Mouse (Mus musculus) liver, embryonic 14.5 days (tissue): Measurements from ENCODE around the gene Naa30. TPM values are rescaled to one million over a fixed set of nuclear protein-coding genes. Genes with fewer than 3 reads are reported as not detected.
"Not testable (repeated sequence)": the region's sequence is repeated elsewhere in the genome, so short reads cannot be mapped to it uniquely, and the experiment has no call there.

Source experiments
- ATAC-seq: fragments of 200-750 bp; cut with Nextera tagmentation; 2 replicates; pipeline ENCODE4 v1.8.0; 2017; ENCODE audit warnings: moderate number of reproducible peaks, mild to moderate bottlenecking, moderate library complexity; ENCODE audit not compliant: insufficient read depth
- DNase-seq, 3 experiments: peaks; one replicate each; pipeline ENCODE4 v3.0.0-alpha.2; 2012 to 2013; ENCODE audit warnings: low read depth in 3 of 3, low spot score in 3 of 3
- H3K27ac ChIP-seq: fragments of 300-500 bp; sonication (generic); 2 replicates; pipeline ENCODE4 v1.5.1; 2014; ENCODE audit warnings: moderate library complexity, mild to moderate bottlenecking, control low read depth, inconsistent platforms
- H3K27me3 ChIP-seq: fragments of 300-500 bp; sonication (generic); 2 replicates; pipeline ENCODE4 v1.6.1; 2014; ENCODE audit warnings: mild to moderate bottlenecking, low read length, moderate library complexity; ENCODE audit not compliant: control insufficient read depth, insufficient read depth
- H3K36me3 ChIP-seq: fragments of 300-500 bp; sonication (generic); replicated peaks from 2 replicates; pipeline ENCODE4 v1.6.1; 2014; ENCODE audit warnings: low read depth; ENCODE audit not compliant: control insufficient read depth, insufficient read depth
- H3K4me1 ChIP-seq, 2 experiments: fragments of 200-500 bp in 1 of 2; fragments of 300-500 bp in 1 of 2; sonication (generic) in 1 of 2; replicated peaks; 2 replicates each; pipeline ENCODE4 v1.6.1; 2012 to 2014; ENCODE audit warnings: antibody characterized with exemption in 1 of 2, inconsistent platforms in 1 of 2, low read length in 1 of 2; ENCODE audit not compliant: control insufficient read depth in 2 of 2, insufficient read depth in 2 of 2
- H3K4me2 ChIP-seq: fragments of 300-500 bp; sonication (generic); 2 replicates; pipeline ENCODE4 v1.6.1; 2014; ENCODE audit warnings: low read depth, mild to moderate bottlenecking, control low read depth, moderate library complexity
- H3K4me3 ChIP-seq, 2 experiments: fragments of 200-500 bp in 1 of 2; fragments of 300-500 bp in 1 of 2; sonication (generic) in 1 of 2; 2 replicates each; pipeline ENCODE4 v1.5.1; 2012 to 2014; ENCODE audit warnings: low read depth in 2 of 2, low read length in 2 of 2, mild to moderate bottlenecking in 2 of 2, control low read depth in 1 of 2, inconsistent platforms in 1 of 2, moderate library complexity in 1 of 2; ENCODE audit not compliant: insufficient read depth in 1 of 2
- H3K9ac ChIP-seq: fragments of 300-500 bp; sonication (generic); replicated peaks from 2 replicates; pipeline ENCODE4 v1.6.1; 2014; ENCODE audit warnings: mild to moderate bottlenecking, control low read depth, moderate library complexity
- H3K9me3 ChIP-seq: fragments of 300-500 bp; sonication (generic); 2 replicates; pipeline ENCODE4 v1.6.1; 2016; ENCODE audit warnings: low read length, mixed read lengths; ENCODE audit not compliant: control insufficient read depth
- CTCF ChIP-seq: IDR thresholded peaks from 2 replicates; pipeline ENCODE4 v1.5.1; 2016; ENCODE audit warnings: antibody characterized with exemption, low read depth, control low read depth
- EP300 ChIP-seq: IDR thresholded peaks from 2 replicates; pipeline ENCODE4 v1.6.1; 2016; ENCODE audit warnings: antibody characterized with exemption, low read depth
- WGBS: fragments of 180-500 bp; shearing (Covaris S2); extraction: QIAGEN DNeasy Blood & Tissue Kit; methylation state at CpG from one replicate; pipeline ENCODE4 v1.1.7; 2014; ENCODE audit not compliant: insufficient replicate concordance; 5-methylcytosine and 5-hydroxymethylcytosine counted together
- polyA plus RNA-seq, 2 experiments: library from polyadenylated mRNA; depleted of rRNA in 1 of 2; stranded (reverse) in 1 of 2; unstranded in 1 of 2; fragments of >200 nt; fragmentation: Nextera tagmentation in 1 of 2; extraction: Ambion mirVana in 1 of 2; gene quantifications; 2 replicates each; pipeline versions ENCODE4 v1.2.1 to v1.2.3; 2012 to 2014

The Naa30 gene
- polyA plus RNA-seq, 2 experiments = 4.8 to 5.7 TPM

DNA sequence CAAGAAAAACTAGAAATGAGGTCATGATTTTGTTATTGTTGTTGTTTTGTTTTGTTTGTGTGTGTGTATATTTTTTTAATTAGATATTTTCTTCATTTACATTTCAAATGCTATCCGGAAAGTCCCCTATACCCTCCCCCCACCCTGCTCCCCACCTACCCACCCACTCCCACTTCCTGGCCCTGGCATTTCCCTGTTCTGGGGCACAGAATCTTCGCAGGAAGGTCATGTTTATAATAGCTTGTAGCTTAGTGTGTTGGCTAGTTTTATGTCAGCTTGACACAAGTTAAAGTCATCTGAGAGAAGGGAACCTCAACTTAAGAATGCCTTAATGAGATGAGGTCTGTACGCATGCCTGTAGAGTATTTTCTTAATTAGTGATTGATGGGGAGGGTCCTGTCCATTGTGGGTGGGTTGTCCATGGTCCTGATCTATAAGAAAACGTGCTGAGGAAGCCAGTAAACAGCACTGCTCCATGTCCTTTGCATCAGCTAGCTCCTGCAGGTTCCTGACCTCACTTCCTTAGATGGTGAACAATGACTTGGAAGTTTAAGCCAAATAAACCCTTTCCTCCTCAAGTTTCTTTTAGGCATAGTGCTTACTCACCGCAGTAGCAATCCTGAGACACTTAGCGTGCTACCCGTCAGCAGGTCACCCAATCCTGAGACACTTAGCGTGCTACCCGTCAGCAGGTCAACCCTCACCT lies 29.2 kb downstream of the Naa30 start:
- ATAC-seq (no peak), DNase-seq (no peak)
- Histone ChIP-seq H3K4me2 (no peak overlapping the region), H3K4me3 (no peak overlapping the region), H3K27me3 (no peaks in the 10 kb centered on the region), H3K9ac (no peak overlapping the region), H3K27ac (no peak overlapping the region), H3K9me3 (no peaks in the 10 kb centered on the region), H3K4me1 (no peaks in the 10 kb centered on the region), H3K36me3 (no peaks in the 10 kb centered on the region)
- WGBS = 47% methylated on average over 9 of the region's 9 CpGs
- TF ChIP-seq EP300 = no peak
- TF ChIP-seq CTCF = no peak

GRCm38 (mm10) chr14:49210215-49210614 lies 38.2 kb downstream of the Naa30 start:
- H3K36me3 ChIP-seq, DNase-seq: not testable (repeated sequence)

GRCm38 (mm10) chr14:49218677-49219076 lies 46.7 kb downstream of the Naa30 start:
- no peak overlapping the region for H3K27ac ChIP-seq
- H3K4me3 ChIP-seq = no peak overlapping the region
- no peak for DNase-seq
- TF ChIP-seq EP300 (no peak), CTCF (no peak)
- H3K27me3 ChIP-seq = no peaks in the 10 kb centered on the region
- no peaks in the 10 kb centered on the region for H3K4me1 ChIP-seq
- 54% methylated on average over 7 of the region's 7 CpGs for WGBS
- H3K36me3 ChIP-seq = no peaks in the 10 kb centered on the region
- H3K9ac ChIP-seq = no peak overlapping the region
- no peak overlapping the region for H3K4me2 ChIP-seq
- no peaks in the 10 kb centered on the region for H3K9me3 ChIP-seq
- no peak for ATAC-seq

More at GRCm38 (mm10) chr14:49210215-49210614, 38.2 kb downstream of the Naa30 start:
- not testable (repeated sequence) for H3K9ac ChIP-seq, H3K27me3 ChIP-seq, H3K4me1 ChIP-seq, H3K9me3 ChIP-seq, H3K4me2 ChIP-seq, H3K4me3 ChIP-seq, ATAC-seq, H3K27ac ChIP-seq
- WGBS = 36% methylated on average over 3 of the region's 3 CpGs

- WGBS = 53% methylated on average over 4 of the region's 4 CpGs
- H3K4me1 ChIP-seq, H3K27ac ChIP-seq, H3K9me3 ChIP-seq, DNase-seq, H3K27me3 ChIP-seq, ATAC-seq, H3K4me3 ChIP-seq, H3K36me3 ChIP-seq, H3K9ac ChIP-seq, H3K4me2 ChIP-seq: not testable (repeated sequence)
These were observed 47.5 kb downstream of the Naa30 start for GRCm38 (mm10) chr14:49219466-49220022.

GRCm38 (mm10) chr14:49221771-49222170 lies 49.7 kb downstream of the Naa30 start:
- Histone ChIP-seq H3K27ac (no peak overlapping the region), H3K36me3 (no peaks in the 10 kb centered on the region), H3K4me2 (no peak overlapping the region), H3K9ac (no peak overlapping the region), H3K4me3 (no peak overlapping the region), H3K4me1 (no peaks in the 10 kb centered on the region), H3K9me3 (no peaks in the 10 kb centered on the region), H3K27me3 (no peaks in the 10 kb centered on the region)
- TF ChIP-seq EP300 (no peak), CTCF (no peak)
- DNase-seq (no peak), ATAC-seq (no peak)
- 43% methylated on average over 2 of the region's 2 CpGs for WGBS
